Mouse (Mus musculus): ENCODE results near the gene Vps37c. TPM values are rescaled to one million over a fixed set of nuclear protein-coding genes. Genes with fewer than 3 reads are reported as not detected.

The Vps37c gene
- polyA plus RNA-seq, 1 experiment from 2014 or later, result 39.2 TPM

GRCm38 (mm10) chr19:10719751-10720150, 31.2 kb downstream of the Vps37c start:
- 11% methylated on average over 2 of the region's 2 CpGs for WGBS
- H3K27me3 ChIP-seq (replicated peaks), result no peaks in the 10 kb centered on the region
- no peaks in the 10 kb centered on the region for H3K36me3 ChIP-seq
- no peak overlapping the region for H3K27ac ChIP-seq
- H3K4me3 ChIP-seq, result no peak overlapping the region
- H3K9me3 ChIP-seq, result no peaks in the 10 kb centered on the region
- H3K4me1 ChIP-seq, result peaks cover 16% of the 10 kb centered on the region
- no peak overlapping the region for H3K9ac ChIP-seq
- no peak overlapping the region for H3K4me2 ChIP-seq (replicated peaks)
- peak; percentile 14; the same call in 1 of the 2 replicates for ATAC-seq (ENCODE audit: low FRiP score, low read depth)

- 18% methylated on average over 3 of the region's 3 CpGs for WGBS
- Histone ChIP-seq H3K4me1 (peaks cover 16% of the 10 kb centered on the region), H3K4me3 (no peak overlapping the region), H3K4me2 (replicated peaks) (no peak overlapping the region), H3K9ac (no peak overlapping the region), H3K9me3 (no peaks in the 10 kb centered on the region), H3K36me3 (no peaks in the 10 kb centered on the region), H3K27ac (no peak overlapping the region), H3K27me3 (replicated peaks) (no peaks in the 10 kb centered on the region)
- ATAC-seq (ENCODE audit: low FRiP score, low read depth), result no peak
These were observed 32.0 kb downstream of the Vps37c start for GRCm38 (mm10) chr19:10720524-10720923.

- Histone ChIP-seq H3K36me3 (no peaks in the 10 kb centered on the region), H3K4me2 (replicated peaks) (no peak overlapping the region), H3K27ac (no peak overlapping the region), H3K27me3 (replicated peaks) (no peaks in the 10 kb centered on the region), H3K4me3 (no peak overlapping the region), H3K4me1 (peaks cover 16% of the 10 kb centered on the region), H3K9ac (no peak overlapping the region), H3K9me3 (no peaks in the 10 kb centered on the region)
- 43% methylated on average over 5 of the region's 5 CpGs for WGBS
- no peak for ATAC-seq (ENCODE audit: low FRiP score, low read depth)
These were observed 32.5 kb downstream of the Vps37c start for GRCm38 (mm10) chr19:10721064-10721463.

GRCm38 (mm10) chr19:10723084-10723483, 34.5 kb downstream of the Vps37c start:
- H3K4me1 ChIP-seq, result peaks cover 16% of the 10 kb centered on the region
- no peaks in the 10 kb centered on the region for H3K9me3 ChIP-seq
- 18% methylated on average over 13 of the region's 13 CpGs for WGBS
- no peak overlapping the region for H3K4me3 ChIP-seq
- no peak overlapping the region for H3K4me2 ChIP-seq (replicated peaks)
- no peak for ATAC-seq (ENCODE audit: low FRiP score, low read depth)
- H3K36me3 ChIP-seq, result no peaks in the 10 kb centered on the region
- no peak overlapping the region for H3K27ac ChIP-seq
- H3K9ac ChIP-seq, result no peak overlapping the region
- H3K27me3 ChIP-seq (replicated peaks), result no peaks in the 10 kb centered on the region

- no peak for ATAC-seq (ENCODE audit: low FRiP score, low read depth)
- Histone ChIP-seq H3K9ac (no peak overlapping the region), H3K4me3 (no peak overlapping the region), H3K27me3 (replicated peaks) (no peaks in the 10 kb centered on the region), H3K9me3 (no peaks in the 10 kb centered on the region), H3K4me2 (replicated peaks) (no peak overlapping the region), H3K4me1 (peaks cover 16% of the 10 kb centered on the region), H3K36me3 (no peaks in the 10 kb centered on the region), H3K27ac (no peak overlapping the region)
- WGBS, result 38% methylated on average over 5 of the region's 5 CpGs
These were observed 35.1 kb downstream of the Vps37c start for GRCm38 (mm10) chr19:10723649-10724048.

- ATAC-seq (ENCODE audit: low FRiP score, low read depth), result no peak
- WGBS, result 77% methylated on average over 13 of the region's 13 CpGs
- Histone ChIP-seq H3K27ac (no peak overlapping the region), H3K36me3 (no peaks in the 10 kb centered on the region), H3K27me3 (replicated peaks) (no peaks in the 10 kb centered on the region), H3K4me1 (peaks cover 14% of the 10 kb centered on the region), H3K4me2 (replicated peaks) (no peak overlapping the region), H3K9me3 (no peaks in the 10 kb centered on the region), H3K9ac (no peak overlapping the region), H3K4me3 (no peak overlapping the region)
These were observed 36.3 kb downstream of the Vps37c start for GRCm38 (mm10) chr19:10724629-10725363.

- no peaks in the 10 kb centered on the region for H3K36me3 ChIP-seq
- no peak for ATAC-seq (ENCODE audit: low FRiP score, low read depth)
- no peak overlapping the region for H3K27ac ChIP-seq
- no peaks in the 10 kb centered on the region for H3K9me3 ChIP-seq
- 89% methylated on average over 10 of the region's 10 CpGs for WGBS
- no peaks in the 10 kb centered on the region for H3K27me3 ChIP-seq (replicated peaks)
- no peak overlapping the region for H3K9ac ChIP-seq
- no peak overlapping the region for H3K4me2 ChIP-seq (replicated peaks)
- H3K4me3 ChIP-seq, result no peak overlapping the region
- no peaks in the 10 kb centered on the region for H3K4me1 ChIP-seq
These were observed 41.4 kb downstream of the Vps37c start for GRCm38 (mm10) chr19:10729889-10730288.

GRCm38 (mm10) chr19:10730469-10730868, 41.9 kb downstream of the Vps37c start:
- WGBS, result 78% methylated on average over 5 of the region's 5 CpGs
- no peak overlapping the region for H3K27ac ChIP-seq
- H3K9ac ChIP-seq, result no peak overlapping the region
- no peak overlapping the region for H3K4me3 ChIP-seq
- no peaks in the 10 kb centered on the region for H3K36me3 ChIP-seq
- no peaks in the 10 kb centered on the region for H3K27me3 ChIP-seq (replicated peaks)
- ATAC-seq (ENCODE audit: low FRiP score, low read depth), result no peak
- no peaks in the 10 kb centered on the region for H3K9me3 ChIP-seq
- H3K4me1 ChIP-seq, result no peaks in the 10 kb centered on the region
- no peak overlapping the region for H3K4me2 ChIP-seq (replicated peaks)

GRCm38 (mm10) chr19:10731975-10732374, 43.4 kb downstream of the Vps37c start:
- Histone ChIP-seq H3K9ac (no peak overlapping the region), H3K4me1 (no peaks in the 10 kb centered on the region), H3K27ac (no peak overlapping the region), H3K36me3 (no peaks in the 10 kb centered on the region), H3K27me3 (replicated peaks) (no peaks in the 10 kb centered on the region), H3K4me2 (replicated peaks) (no peak overlapping the region), H3K9me3 (no peaks in the 10 kb centered on the region), H3K4me3 (no peak overlapping the region)
- 94% methylated on average over 7 of the region's 7 CpGs for WGBS
- ATAC-seq (ENCODE audit: low FRiP score, low read depth), result no peak

- H3K4me2 ChIP-seq (replicated peaks), result no peak overlapping the region
- no peak overlapping the region for H3K27ac ChIP-seq
- H3K9ac ChIP-seq, result no peak overlapping the region
- H3K36me3 ChIP-seq, result no peaks in the 10 kb centered on the region
- H3K4me1 ChIP-seq, result no peaks in the 10 kb centered on the region
- 95% methylated on average over 7 of the region's 7 CpGs for WGBS
- ATAC-seq (ENCODE audit: low FRiP score, low read depth), result no peak
- H3K27me3 ChIP-seq (replicated peaks), result no peaks in the 10 kb centered on the region
- no peaks in the 10 kb centered on the region for H3K9me3 ChIP-seq
- no peak overlapping the region for H3K4me3 ChIP-seq
These were observed 44.2 kb downstream of the Vps37c start for GRCm38 (mm10) chr19:10732741-10733140.

- Histone ChIP-seq H3K4me2 (replicated peaks) (no peak overlapping the region), H3K9ac (no peak overlapping the region), H3K27ac (no peak overlapping the region), H3K27me3 (replicated peaks) (no peaks in the 10 kb centered on the region), H3K4me3 (no peak overlapping the region), H3K4me1 (no peaks in the 10 kb centered on the region), H3K9me3 (no peaks in the 10 kb centered on the region), H3K36me3 (no peaks in the 10 kb centered on the region)
- ATAC-seq (ENCODE audit: low FRiP score, low read depth), result no peak
- WGBS, result 87% methylated on average over 10 of the region's 10 CpGs
These were observed 45.1 kb downstream of the Vps37c start for GRCm38 (mm10) chr19:10733501-10734127.

GRCm38 (mm10) chr19:10734554-10734953, 46.0 kb downstream of the Vps37c start:
- Histone ChIP-seq H3K27ac (no peak overlapping the region), H3K9me3 (no peaks in the 10 kb centered on the region), H3K27me3 (replicated peaks) (no peaks in the 10 kb centered on the region), H3K9ac (no peak overlapping the region), H3K4me3 (no peak overlapping the region), H3K36me3 (no peaks in the 10 kb centered on the region), H3K4me1 (no peaks in the 10 kb centered on the region), H3K4me2 (replicated peaks) (no peak overlapping the region)
- ATAC-seq (ENCODE audit: low FRiP score, low read depth), result no peak
- WGBS, result 86% methylated on average over 7 of the region's 7 CpGs

GRCm38 (mm10) chr19:10735061-10735460, 46.5 kb downstream of the Vps37c start:
- no peak overlapping the region for H3K4me2 ChIP-seq (replicated peaks)
- no peak overlapping the region for H3K27ac ChIP-seq
- 82% methylated on average over 3 of the region's 3 CpGs for WGBS
- no peak overlapping the region for H3K4me3 ChIP-seq
- no peak for ATAC-seq (ENCODE audit: low FRiP score, low read depth)
- no peak overlapping the region for H3K9ac ChIP-seq
- H3K9me3 ChIP-seq, result no peaks in the 10 kb centered on the region
- H3K36me3 ChIP-seq, result no peaks in the 10 kb centered on the region
- no peaks in the 10 kb centered on the region for H3K4me1 ChIP-seq
- H3K27me3 ChIP-seq (replicated peaks), result no peaks in the 10 kb centered on the region

Measured in neural tube, embryonic 12.5 days (tissue).